Mouse (Mus musculus) neural tube, embryonic 11.5 days (tissue): ENCODE data around the gene Cd36. TPM values are rescaled to one million over a fixed set of nuclear protein-coding genes. Genes with fewer than 3 reads are reported as not detected.

ENCODE experiments used
- polyA plus RNA-seq: library from polyadenylated mRNA; unstranded; fragments of >200 nt; fragmentation: Nextera tagmentation; extraction: Ambion mirVana; gene quantifications from 2 replicates; pipeline ENCODE4 v1.2.1, GENCODE M21; 2014

Gene Cd36
- polyA plus RNA-seq, 1 experiment from 2014 or later = 2.4 TPM

Other genes with a start within 250 kb of the Cd36 start
- gene Gnat3, start 73.7 kb upstream of the Cd36 start, polyA plus RNA-seq = 0.58 and 1.2 TPM in 2 replicates